Comparison of ENCODE assay signal across 20 mouse cellular contexts in genomic region chr12:25553656-25554055, GRCm38 (mm10).
DNase-seq lines count a peak whose midpoint lies in the region; ATAC-seq and TF ChIP-seq lines count a peak whose summit lies in the region.
"Had no signal": no experiment of that assay in that cellular context is flagged by ENCODE, and none has a peak within 500 bp of the region (broad histone marks: within the 10 kb centered on the region; RNA-seq: fewer than 3 reads in every experiment).

No protein-coding gene starts in this region.

- H3K4me3 ChIP-seq in hindbrain, postnatal 0 days (ENCODE audit: low read length): no peak overlapping the region
- no peak overlapping the region for H3K4me3 ChIP-seq in hindbrain, embryonic 11.5 days (ENCODE audit: low read depth, low read length)
- H3K4me3 ChIP-seq in lung, embryonic 14.5 days (ENCODE audit: low read depth, low read length): no peak overlapping the region
- H3K4me3 ChIP-seq: embryonic facial prominence, embryonic 10.5 days; embryonic facial prominence, embryonic 12.5 days; forebrain, embryonic 13.5 days; forebrain, embryonic 15.5 days had no signal

- H3K9me3 ChIP-seq in hindbrain, postnatal 0 days (ENCODE audit: low read length): no peaks in the 10 kb centered on the region
- no peaks in the 10 kb centered on the region for H3K9me3 ChIP-seq in hindbrain, embryonic 11.5 days (ENCODE audit: control insufficient read depth, low read length)
- no peaks in the 10 kb centered on the region for H3K9me3 ChIP-seq in lung, embryonic 14.5 days (ENCODE audit: low read depth, low read length)
- H3K9me3 ChIP-seq: embryonic facial prominence, embryonic 10.5 days; embryonic facial prominence, embryonic 12.5 days; forebrain, embryonic 13.5 days; forebrain, embryonic 15.5 days had no signal

- 62% methylated on average over 1 of the region's 1 CpGs for WGBS in hindbrain, postnatal 0 days
- 86% methylated on average over 1 of the region's 1 CpGs for WGBS in hindbrain, embryonic 11.5 days
- 74% methylated on average over 1 of the region's 1 CpGs for WGBS in lung, embryonic 14.5 days

- peak; percentile 57 for DNase-seq in hindbrain, postnatal 0 days (ENCODE audit: low spot score)
- no peak for DNase-seq in hindbrain, embryonic 11.5 days (ENCODE audit: low spot score)
- peak; percentile 10 to 17 for DNase-seq in kidney, postnatal 4 days
- DNase-seq in kidney, postnatal 25 days: no peak
- DNase-seq in lung, embryonic 14.5 days: peak; percentile 14
- no peak for DNase-seq in lung, postnatal 36 days
- DNase-seq in brain, embryonic 14.5 days (ENCODE audit: low read depth): peak; percentile 5
- no peak for DNase-seq in layer of hippocampus, adult 11-12 months (ENCODE audit: low spot score)
- DNase-seq: adrenal gland, adult 2 months; adrenal gland, postnatal 10 days; adrenal gland, postnatal 25 days; cerebellum, adult 11-12 months; cerebellum, adult 2 months; cerebellum, adult 9-11 months; cerebellum, postnatal 25 days; forebrain, postnatal 0 days had no signal

- no peak for TF ChIP-seq POLR2A in brain, embryonic 14.5 days (IDR thresholded peaks at IDR 0.05; ENCODE audit: borderline replicate concordance, extremely low read depth, insufficient read depth, insufficient read length, poor library complexity, severe bottlenecking)

- no peak overlapping the region for H3K9ac ChIP-seq in hindbrain, postnatal 0 days (replicated peaks; ENCODE audit: low read length)
- no peak overlapping the region for H3K9ac ChIP-seq in hindbrain, embryonic 11.5 days (ENCODE audit: low read depth, low read length)
- H3K9ac ChIP-seq in lung, embryonic 14.5 days: no peak overlapping the region
- H3K9ac ChIP-seq: embryonic facial prominence, embryonic 12.5 days; forebrain, embryonic 13.5 days; forebrain, embryonic 15.5 days; forebrain, postnatal 0 days had no signal

- no peak overlapping the region for H3K27ac ChIP-seq in hindbrain, postnatal 0 days
- no peak overlapping the region for H3K27ac ChIP-seq in hindbrain, embryonic 11.5 days (ENCODE audit: low read depth, low read length)
- no peak overlapping the region for H3K27ac ChIP-seq in lung, embryonic 14.5 days (ENCODE audit: low read depth)
- H3K27ac ChIP-seq: embryonic facial prominence, embryonic 10.5 days; embryonic facial prominence, embryonic 12.5 days; forebrain, embryonic 13.5 days; forebrain, embryonic 15.5 days had no signal

- no peaks in the 10 kb centered on the region for H3K27me3 ChIP-seq in hindbrain, postnatal 0 days (ENCODE audit: insufficient read depth, low read length)
- H3K27me3 ChIP-seq in hindbrain, embryonic 11.5 days (ENCODE audit: control insufficient read depth, insufficient read depth, low read length): no peaks in the 10 kb centered on the region
- no peaks in the 10 kb centered on the region for H3K27me3 ChIP-seq in lung, embryonic 14.5 days (ENCODE audit: insufficient read depth, low read length)
- H3K27me3 ChIP-seq: embryonic facial prominence, embryonic 12.5 days; forebrain, embryonic 13.5 days; forebrain, embryonic 15.5 days had no signal

- 0 out of 2 replicates have a peak, but pooled peaks cover 3% of the 10 kb centered on the region for H3K4me1 ChIP-seq in hindbrain, postnatal 0 days (ENCODE audit: insufficient read depth, low read length)
- H3K4me1 ChIP-seq in hindbrain, embryonic 11.5 days (replicated peaks; ENCODE audit: control insufficient read depth, insufficient read depth, low read length): no peaks in the 10 kb centered on the region
- H3K4me1 ChIP-seq in lung, embryonic 14.5 days (ENCODE audit: insufficient read depth): no peaks in the 10 kb centered on the region
- H3K4me1 ChIP-seq: embryonic facial prominence, embryonic 10.5 days; embryonic facial prominence, embryonic 12.5 days; forebrain, embryonic 13.5 days; forebrain, embryonic 15.5 days had no signal

- no peaks in the 10 kb centered on the region for H3K36me3 ChIP-seq in hindbrain, postnatal 0 days (ENCODE audit: insufficient read depth, low read length)
- H3K36me3 ChIP-seq in hindbrain, embryonic 11.5 days (ENCODE audit: control insufficient read depth, insufficient read depth, low read length): no peaks in the 10 kb centered on the region
- H3K36me3 ChIP-seq in lung, embryonic 14.5 days (ENCODE audit: insufficient read depth): no peaks in the 10 kb centered on the region
- H3K36me3 ChIP-seq: embryonic facial prominence, embryonic 10.5 days; embryonic facial prominence, embryonic 12.5 days; forebrain, embryonic 15.5 days had no signal

- no peak for TF ChIP-seq CTCF in hindbrain, postnatal 0 days (IDR thresholded peaks at IDR 0.05; ENCODE audit: low read depth)
- no peak for TF ChIP-seq CTCF in lung, embryonic 14.5 days (IDR thresholded peaks at IDR 0.05; ENCODE audit: low read depth)
- TF ChIP-seq CTCF in brain, embryonic 14.5 days (IDR thresholded peaks at IDR 0.05; ENCODE audit: borderline replicate concordance, extremely low read depth, insufficient read depth, insufficient read length): no peak

- no peak for ATAC-seq in hindbrain, postnatal 0 days
- no peak for ATAC-seq in hindbrain, embryonic 11.5 days (ENCODE audit: low FRiP score)
- no peak for ATAC-seq in lung, embryonic 14.5 days (ENCODE audit: insufficient read depth)
- ATAC-seq: forebrain, embryonic 13.5 days; forebrain, embryonic 15.5 days; forebrain, postnatal 0 days had no signal

- H3K4me2 ChIP-seq in hindbrain, postnatal 0 days (ENCODE audit: low read depth, low read length): no peak overlapping the region
- H3K4me2 ChIP-seq in hindbrain, embryonic 11.5 days (replicated peaks; ENCODE audit: low read depth, low read length): no peak overlapping the region
- no peak overlapping the region for H3K4me2 ChIP-seq in lung, embryonic 14.5 days
- H3K4me2 ChIP-seq: embryonic facial prominence, embryonic 12.5 days; forebrain, embryonic 13.5 days; forebrain, embryonic 15.5 days had no signal

Comparison
In these comparisons a context has a peak if more than half of its experiments do, and no peak if none do; other contexts are left out.
1. DNase-seq: peak in hindbrain, postnatal 0 days (single experiment), kidney, postnatal 4 days (2 of 2), lung, embryonic 14.5 days (single experiment) and brain, embryonic 14.5 days (single experiment); none in hindbrain, embryonic 11.5 days (single experiment), kidney, postnatal 25 days (0 of 2), lung, postnatal 36 days (single experiment) and layer of hippocampus, adult 11-12 months (single experiment).